Mouse (Mus musculus): ENCODE data around the gene Slco6c1. TPM values are rescaled to one million over a fixed set of nuclear protein-coding genes. Genes with fewer than 3 reads are reported as not detected.

The Slco6c1 gene
- not detected in 2 replicates for polyA plus RNA-seq (2012; rRNA removed)

DNA sequence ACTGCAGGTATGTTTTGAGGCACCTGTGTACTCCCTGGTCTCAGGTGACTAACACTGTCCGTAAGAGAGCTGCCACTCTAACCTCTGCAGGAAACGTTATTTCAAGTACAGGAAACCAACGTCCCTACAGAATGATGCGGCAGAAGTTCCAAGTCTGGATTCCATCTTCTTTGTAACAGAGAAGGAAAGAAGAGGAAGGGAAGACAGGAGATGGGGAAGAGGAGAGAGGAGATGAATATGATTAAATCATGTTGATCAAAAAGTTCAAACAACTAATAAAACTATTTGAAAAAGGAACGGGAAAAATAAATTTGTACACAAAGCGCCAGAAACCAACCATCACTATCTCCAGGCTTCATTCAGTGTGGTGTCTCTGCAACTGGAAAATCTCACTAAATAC is at the start of gene Slco6c1:
Slco6c1 (minus strand) TSS at position 101 of the 400 bp plus-strand sequence.
- TF ChIP-seq CTCF (IDR thresholded peaks at IDR 0.05; ENCODE audit: extremely low read depth, insufficient read depth, insufficient read length, insufficient replicate concordance): no peak
- TF ChIP-seq POLR2A (IDR thresholded peaks at IDR 0.05; ENCODE audit: low read depth, low read length): no peak
- Histone ChIP-seq H3K4me3 (ENCODE audit: extremely low read depth, insufficient read depth, insufficient read length) (no peak within 1 kb of the TSS), H3K36me3 (ENCODE audit: control insufficient read depth, insufficient read depth, low read length) (no peaks in the 10 kb centered on the region), H3K27ac (ENCODE audit: insufficient read depth, low read length) (no peak within 1 kb of the TSS), H3K27me3 (ENCODE audit: control insufficient read depth, insufficient read depth, low read length) (no peaks in the 10 kb centered on the region), H3K4me1 (ENCODE audit: control insufficient read depth, insufficient read depth, insufficient read length) (no peaks in the 10 kb centered on the region)
- WGBS: 85% methylated on average over 6 of the region's 6 CpGs
- no peak for DNase-seq (ENCODE audit: low read depth in 1 of 2, low spot score in 2 of 2)

GRCm38 (mm10) chr1:97038982-97039381 is 89.1 kb downstream of the Slco6c1 start:
- Histone ChIP-seq H3K4me1 (ENCODE audit: control insufficient read depth, insufficient read depth, insufficient read length) (no peaks in the 10 kb centered on the region), H3K36me3 (ENCODE audit: control insufficient read depth, insufficient read depth, low read length) (no peaks in the 10 kb centered on the region), H3K27me3 (ENCODE audit: control insufficient read depth, insufficient read depth, low read length) (no peaks in the 10 kb centered on the region), H3K4me3 (ENCODE audit: extremely low read depth, insufficient read depth, insufficient read length) (no peak overlapping the region), H3K27ac (ENCODE audit: insufficient read depth, low read length) (no peak overlapping the region)
- TF ChIP-seq POLR2A (IDR thresholded peaks at IDR 0.05; ENCODE audit: low read depth, low read length): no peak
- TF ChIP-seq CTCF (IDR thresholded peaks at IDR 0.05; ENCODE audit: extremely low read depth, insufficient read depth, insufficient read length, insufficient replicate concordance): no peak
- no peak for DNase-seq (ENCODE audit: low read depth in 1 of 2, low spot score in 2 of 2)
- 48% methylated on average over 1 of the region's 1 CpGs for WGBS

DNA sequence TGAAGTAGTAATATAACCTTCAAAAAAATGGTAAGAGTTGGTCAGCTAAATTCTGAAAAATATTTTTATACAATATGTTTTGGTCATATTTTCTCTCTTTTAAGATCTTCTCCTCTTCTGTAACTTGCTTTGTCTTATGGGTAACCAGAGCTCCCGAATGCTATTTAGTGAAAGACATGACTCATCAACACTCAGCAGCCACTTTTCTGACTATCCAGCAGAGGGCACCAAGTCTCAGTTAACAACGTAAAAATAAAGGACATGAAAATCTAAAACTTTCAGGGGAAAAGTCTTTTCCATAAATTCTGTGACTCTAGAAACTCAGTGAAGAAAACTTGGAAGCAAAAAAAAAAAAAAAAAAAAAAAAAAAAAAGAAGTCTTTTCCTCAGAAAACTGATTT is 89.6 kb downstream of the Slco6c1 start:
- no peaks in the 10 kb centered on the region for H3K36me3 ChIP-seq (ENCODE audit: control insufficient read depth, insufficient read depth, low read length)
- no peak overlapping the region for H3K4me3 ChIP-seq (ENCODE audit: extremely low read depth, insufficient read depth, insufficient read length)
- no peaks in the 10 kb centered on the region for H3K27me3 ChIP-seq (ENCODE audit: control insufficient read depth, insufficient read depth, low read length)
- 4% methylated on average over 2 of the region's 2 CpGs for WGBS
- no peak for DNase-seq (ENCODE audit: low read depth in 1 of 2, low spot score in 2 of 2)
- no peaks in the 10 kb centered on the region for H3K4me1 ChIP-seq (ENCODE audit: control insufficient read depth, insufficient read depth, insufficient read length)
- H3K27ac ChIP-seq (ENCODE audit: insufficient read depth, low read length): no peak overlapping the region
- TF ChIP-seq CTCF (IDR thresholded peaks at IDR 0.05; ENCODE audit: extremely low read depth, insufficient read depth, insufficient read length, insufficient replicate concordance): no peak
- no peak for TF ChIP-seq POLR2A (IDR thresholded peaks at IDR 0.05; ENCODE audit: low read depth, low read length)

- 44% methylated on average over 2 of the region's 2 CpGs for WGBS
These were observed 90.1 kb downstream of the Slco6c1 start for GRCm38 (mm10) chr1:97037955-97038354.

DNA sequence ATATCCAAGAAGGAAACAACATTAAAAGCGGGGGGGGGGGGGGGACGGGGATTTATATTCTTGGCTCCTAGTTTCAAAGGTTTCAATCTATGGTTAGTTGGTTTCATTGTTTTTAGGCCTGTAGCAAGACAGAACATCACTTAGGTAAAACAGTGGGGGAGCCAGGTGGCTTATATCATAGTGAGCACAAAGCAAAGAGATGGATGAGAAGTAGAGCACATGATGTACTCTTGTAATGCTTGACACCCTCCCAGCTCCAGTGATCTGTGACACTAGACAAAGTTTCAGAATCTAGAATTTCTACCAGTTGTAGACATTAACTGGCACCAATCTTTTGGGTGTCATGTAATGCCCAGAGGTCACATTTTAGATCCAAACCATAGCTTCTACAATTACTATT is 106.7 kb downstream of the Slco6c1 start:
- Histone ChIP-seq H3K4me1 (ENCODE audit: control insufficient read depth, insufficient read depth, insufficient read length) (no peaks in the 10 kb centered on the region), H3K27me3 (ENCODE audit: control insufficient read depth, insufficient read depth, low read length) (no peaks in the 10 kb centered on the region), H3K4me3 (ENCODE audit: extremely low read depth, insufficient read depth, insufficient read length) (no peak overlapping the region), H3K27ac (ENCODE audit: insufficient read depth, low read length) (no peak overlapping the region), H3K36me3 (ENCODE audit: control insufficient read depth, insufficient read depth, low read length) (no peaks in the 10 kb centered on the region)
- TF ChIP-seq POLR2A (IDR thresholded peaks at IDR 0.05; ENCODE audit: low read depth, low read length) (no peak), CTCF (IDR thresholded peaks at IDR 0.05; ENCODE audit: extremely low read depth, insufficient read depth, insufficient read length, insufficient replicate concordance) (no peak)
- DNase-seq (ENCODE audit: low read depth in 1 of 2, low spot score in 2 of 2): no peak
- WGBS: 88% methylated on average over 2 of the region's 2 CpGs

More at GRCm38 (mm10) chr1:97037955-97038354, 90.1 kb downstream of the Slco6c1 start:
- no peak for TF ChIP-seq POLR2A (IDR thresholded peaks at IDR 0.05; ENCODE audit: low read depth, low read length)
- no peak for TF ChIP-seq CTCF (IDR thresholded peaks at IDR 0.05; ENCODE audit: extremely low read depth, insufficient read depth, insufficient read length, insufficient replicate concordance)
- DNase-seq (ENCODE audit: low read depth in 1 of 2, low spot score in 2 of 2): no peak
- no peak overlapping the region for H3K4me3 ChIP-seq (ENCODE audit: extremely low read depth, insufficient read depth, insufficient read length)
- H3K27me3 ChIP-seq (ENCODE audit: control insufficient read depth, insufficient read depth, low read length): no peaks in the 10 kb centered on the region
- H3K36me3 ChIP-seq (ENCODE audit: control insufficient read depth, insufficient read depth, low read length): no peaks in the 10 kb centered on the region
- no peak overlapping the region for H3K27ac ChIP-seq (ENCODE audit: insufficient read depth, low read length)
- no peaks in the 10 kb centered on the region for H3K4me1 ChIP-seq (ENCODE audit: control insufficient read depth, insufficient read depth, insufficient read length)

DNA sequence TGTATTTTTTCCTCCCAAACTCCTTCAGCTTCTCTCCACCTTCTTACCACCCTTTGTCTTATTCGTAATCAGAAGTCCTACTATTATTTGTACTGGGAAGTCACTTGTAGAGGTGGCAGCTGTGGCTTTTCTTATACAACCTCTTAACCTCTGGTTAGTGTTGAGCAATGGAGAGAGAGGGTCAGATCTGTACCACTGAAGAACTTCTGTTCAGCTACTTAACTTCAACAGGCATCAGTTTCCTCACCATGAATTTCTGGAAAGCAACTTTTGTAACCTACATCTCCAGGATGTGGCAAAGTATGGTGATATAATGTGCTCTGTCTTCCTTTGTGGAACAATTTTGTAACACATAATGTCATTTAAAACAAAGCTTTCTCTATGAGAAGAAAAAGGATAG is 108.7 kb downstream of the Slco6c1 start:
- Histone ChIP-seq H3K36me3 (ENCODE audit: control insufficient read depth, insufficient read depth, low read length) (no peaks in the 10 kb centered on the region), H3K4me3 (ENCODE audit: extremely low read depth, insufficient read depth, insufficient read length) (no peak overlapping the region), H3K27ac (ENCODE audit: insufficient read depth, low read length) (no peak overlapping the region), H3K27me3 (ENCODE audit: control insufficient read depth, insufficient read depth, low read length) (no peaks in the 10 kb centered on the region), H3K4me1 (ENCODE audit: control insufficient read depth, insufficient read depth, insufficient read length) (no peaks in the 10 kb centered on the region)
- no peak for TF ChIP-seq POLR2A (IDR thresholded peaks at IDR 0.05; ENCODE audit: low read depth, low read length)
- no peak for TF ChIP-seq CTCF (IDR thresholded peaks at IDR 0.05; ENCODE audit: extremely low read depth, insufficient read depth, insufficient read length, insufficient replicate concordance)
- DNase-seq (ENCODE audit: low read depth in 1 of 2, low spot score in 2 of 2): no peak
- WGBS: 66% methylated on average over 1 of the region's 1 CpGs

DNA sequence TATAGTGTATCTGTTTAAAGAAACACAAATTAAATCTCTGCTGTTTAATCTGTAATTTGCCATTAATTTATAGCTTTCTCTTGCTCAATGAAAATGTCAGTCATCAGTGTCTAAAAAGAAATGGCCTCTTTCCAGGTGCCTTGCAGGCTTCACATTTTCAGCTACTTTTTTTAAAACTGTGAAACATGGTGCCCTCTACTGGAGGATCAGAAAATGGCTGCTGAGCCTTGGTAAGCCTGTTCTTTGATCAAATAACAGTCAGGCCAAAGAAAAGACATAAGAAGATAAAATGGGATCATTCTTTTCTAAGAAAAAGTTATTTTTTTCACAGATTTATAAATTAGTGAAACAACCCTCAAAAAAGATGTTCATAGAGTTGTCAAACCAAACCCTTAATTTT is 109.1 kb downstream of the Slco6c1 start:
- DNase-seq (ENCODE audit: low read depth in 1 of 2, low spot score in 2 of 2): no peak
- no peak for TF ChIP-seq POLR2A (IDR thresholded peaks at IDR 0.05; ENCODE audit: low read depth, low read length)
- TF ChIP-seq CTCF (IDR thresholded peaks at IDR 0.05; ENCODE audit: extremely low read depth, insufficient read depth, insufficient read length, insufficient replicate concordance): no peak
- no peaks in the 10 kb centered on the region for H3K4me1 ChIP-seq (ENCODE audit: control insufficient read depth, insufficient read depth, insufficient read length)
- H3K36me3 ChIP-seq (ENCODE audit: control insufficient read depth, insufficient read depth, low read length): no peaks in the 10 kb centered on the region
- no peak overlapping the region for H3K27ac ChIP-seq (ENCODE audit: insufficient read depth, low read length)
- H3K27me3 ChIP-seq (ENCODE audit: control insufficient read depth, insufficient read depth, low read length): no peaks in the 10 kb centered on the region
- no peak overlapping the region for H3K4me3 ChIP-seq (ENCODE audit: extremely low read depth, insufficient read depth, insufficient read length)
